22 mouse cellular contexts compared by ENCODE assay signal in the genomic region with DNA sequence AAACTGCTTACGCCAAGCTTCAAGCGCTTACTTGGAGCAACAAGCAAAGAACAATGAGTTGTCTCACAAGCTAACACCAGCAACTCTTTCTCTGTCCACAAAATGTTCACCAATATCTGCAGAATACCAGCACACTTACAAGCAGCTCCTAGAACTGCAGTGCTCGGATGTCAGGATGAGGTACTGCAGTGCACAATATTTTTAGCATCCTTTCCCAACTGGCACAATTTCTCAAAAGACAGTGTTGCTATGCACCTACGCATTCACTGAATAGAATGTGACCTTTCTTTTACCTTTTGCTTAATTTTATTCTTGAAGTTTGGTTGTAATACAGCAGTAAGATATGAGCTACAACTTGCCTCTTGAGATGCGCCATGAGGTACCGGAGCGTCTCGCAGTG. TPM values are rescaled to one million over a fixed set of nuclear protein-coding genes. Genes with fewer than 3 reads are reported as not detected.
"Had no signal": no experiment of that assay in that cellular context is flagged by ENCODE, and none has a peak within 500 bp of the region (broad histone marks: within the 10 kb centered on the region; RNA-seq: fewer than 3 reads in every experiment).

No protein-coding gene starts in this region.

- H3K27ac ChIP-seq: limb, embryonic 12.5 days; limb, embryonic 15.5 days; liver, embryonic 14.5 days; midbrain, embryonic 10.5 days; midbrain, embryonic 15.5 days; neural tube, embryonic 12.5 days; neural tube, embryonic 15.5 days; stomach, postnatal 0 days had no signal

- H3K4me3 ChIP-seq: limb, embryonic 12.5 days; limb, embryonic 15.5 days; megakaryocyte, embryonic 14.5 days; midbrain, embryonic 10.5 days; midbrain, embryonic 15.5 days; neural tube, embryonic 12.5 days; neural tube, embryonic 15.5 days had no signal

- H3K4me1 ChIP-seq: midbrain, embryonic 10.5 days; midbrain, embryonic 15.5 days; neural tube, embryonic 12.5 days; neural tube, embryonic 15.5 days had no signal

- H3K9me3 ChIP-seq: limb, embryonic 12.5 days; limb, embryonic 15.5 days; megakaryocyte, embryonic 14.5 days; midbrain, embryonic 10.5 days; midbrain, embryonic 15.5 days; neural tube, embryonic 12.5 days; neural tube, embryonic 15.5 days had no signal

- H3K27me3 ChIP-seq: limb, embryonic 12.5 days; limb, embryonic 15.5 days; midbrain, embryonic 15.5 days; neural tube, embryonic 12.5 days; neural tube, embryonic 15.5 days had no signal

- DNase-seq: kidney, adult 18-20 months; kidney, adult 9 months; kidney, postnatal 14 days; kidney, postnatal 4 days; layer of hippocampus, adult 9-11 months; layer of hippocampus, postnatal 36 days; liver, postnatal 0 days; lung, embryonic 14.5 days; right cerebral cortex, adult 18-20 months; right cerebral cortex, postnatal 14 days; right cerebral cortex, postnatal 4 days; thymus, postnatal 36 days had no signal

RNA-seq across cellular contexts. Expression of a gene that starts 34.2 kb away (rescaled TPM):
- polyA plus RNA-seq: urinary bladder, adult 2 months had no signal
